Mouse (Mus musculus) neural tube, embryonic 14.5 days (tissue): ENCODE results near the gene Wdfy4. TPM values are rescaled to one million over a fixed set of nuclear protein-coding genes. Genes with fewer than 3 reads are reported as not detected.

Experiments
- ATAC-seq: fragments of 200-750 bp; cut with Nextera tagmentation; 2 replicates; pipeline ENCODE4 v1.8.0; 2017; ENCODE audit warnings: low read depth, mild to moderate bottlenecking, moderate TSS enrichment, moderate library complexity
- H3K27ac ChIP-seq: fragments of 300-500 bp; sonication (generic); 2 replicates; pipeline ENCODE4 v1.5.1; 2014; ENCODE audit warnings: low read depth, mild to moderate bottlenecking, control low read depth, low read length, moderate library complexity, mixed read lengths
- H3K27me3 ChIP-seq: fragments of 300-500 bp; sonication (generic); 2 replicates; pipeline ENCODE4 v1.6.1; 2014; ENCODE audit warnings: low read length; ENCODE audit not compliant: control insufficient read depth, insufficient read depth
- H3K36me3 ChIP-seq: fragments of 300-500 bp; sonication (generic); 2 replicates; pipeline ENCODE4 v1.6.1; 2014; ENCODE audit warnings: low read length, mixed read lengths; ENCODE audit not compliant: control insufficient read depth, insufficient read depth
- H3K4me1 ChIP-seq: fragments of 300-500 bp; sonication (generic); 2 replicates; pipeline ENCODE4 v1.6.1; 2014; ENCODE audit warnings: low read length; ENCODE audit not compliant: control insufficient read depth, insufficient read depth
- H3K4me2 ChIP-seq: fragments of 300-500 bp; sonication (generic); 2 replicates; pipeline ENCODE4 v1.6.1; 2014; ENCODE audit warnings: mild to moderate bottlenecking, low read depth, low read length, control low read depth
- H3K4me3 ChIP-seq: fragments of 300-500 bp; sonication (generic); 2 replicates; pipeline ENCODE4 v1.5.1; 2014; ENCODE audit warnings: low read depth, low read length, control low read depth, mixed read lengths
- H3K9ac ChIP-seq: fragments of 300-500 bp; sonication (generic); replicated peaks from 2 replicates; pipeline ENCODE4 v1.6.1; 2014; ENCODE audit warnings: low read depth, mild to moderate bottlenecking, control low read depth, low read length, mixed read lengths
- H3K9me3 ChIP-seq: fragments of 300-500 bp; sonication (generic); 2 replicates; pipeline ENCODE4 v1.6.1; 2016; ENCODE audit warnings: low read length; ENCODE audit not compliant: control insufficient read depth
- WGBS: fragments of 180-500 bp; shearing (Covaris S2); extraction: QIAGEN DNeasy Blood & Tissue Kit; methylation state at CpG from one replicate; pipeline ENCODE4 v1.1.7; 2014; 5-methylcytosine and 5-hydroxymethylcytosine counted together
- polyA plus RNA-seq: library from polyadenylated mRNA; unstranded; fragments of >200 nt; fragmentation: Nextera tagmentation; extraction: Ambion mirVana; gene quantifications from 2 replicates; pipeline ENCODE4 v1.2.1, GENCODE M21; 2014

Wdfy4 gene
- polyA plus RNA-seq, 1 experiment from 2014 or later = 0.25 TPM

- WGBS = 80% methylated on average over 6 of the region's 6 CpGs
- no peaks in the 10 kb centered on the region for H3K4me1 ChIP-seq
- no peak overlapping the region for H3K4me2 ChIP-seq
- H3K27me3 ChIP-seq = no peaks in the 10 kb centered on the region
- no peaks in the 10 kb centered on the region for H3K9me3 ChIP-seq
- no peak overlapping the region for H3K4me3 ChIP-seq
- ATAC-seq = no peak
- H3K9ac ChIP-seq = no peak overlapping the region
- H3K36me3 ChIP-seq = no peaks in the 10 kb centered on the region
- no peak overlapping the region for H3K27ac ChIP-seq
Measured at GRCm38 (mm10) chr14:33202885-33203284, 17.6 kb upstream of the Wdfy4 start.

GRCm38 (mm10) chr14:33202161-33202560, 16.9 kb upstream of the Wdfy4 start:
- no peak overlapping the region for H3K9ac ChIP-seq
- H3K36me3 ChIP-seq = no peaks in the 10 kb centered on the region
- no peaks in the 10 kb centered on the region for H3K27me3 ChIP-seq
- 83% methylated on average over 4 of the region's 4 CpGs for WGBS
- no peak overlapping the region for H3K27ac ChIP-seq
- H3K9me3 ChIP-seq = no peaks in the 10 kb centered on the region
- H3K4me3 ChIP-seq = no peak overlapping the region
- no peak for ATAC-seq
- H3K4me2 ChIP-seq = no peak overlapping the region
- H3K4me1 ChIP-seq = no peaks in the 10 kb centered on the region

- no peaks in the 10 kb centered on the region for H3K9me3 ChIP-seq
- no peak overlapping the region for H3K4me3 ChIP-seq
- no peak overlapping the region for H3K9ac ChIP-seq
- 70% methylated on average over 3 of the region's 3 CpGs for WGBS
- H3K4me2 ChIP-seq = no peak overlapping the region
- no peak overlapping the region for H3K27ac ChIP-seq
- no peaks in the 10 kb centered on the region for H3K27me3 ChIP-seq
- ATAC-seq = no peak
- H3K36me3 ChIP-seq = no peaks in the 10 kb centered on the region
- H3K4me1 ChIP-seq = no peaks in the 10 kb centered on the region
Measured at GRCm38 (mm10) chr14:33194241-33194640, 8.9 kb upstream of the Wdfy4 start.

GRCm38 (mm10) chr14:33193762-33194161, 8.5 kb upstream of the Wdfy4 start:
- no peaks in the 10 kb centered on the region for H3K4me1 ChIP-seq
- no peaks in the 10 kb centered on the region for H3K9me3 ChIP-seq
- no peak for ATAC-seq
- no peaks in the 10 kb centered on the region for H3K27me3 ChIP-seq
- no peaks in the 10 kb centered on the region for H3K36me3 ChIP-seq
- H3K27ac ChIP-seq = no peak overlapping the region
- no peak overlapping the region for H3K9ac ChIP-seq
- H3K4me2 ChIP-seq = no peak overlapping the region
- H3K4me3 ChIP-seq = no peak overlapping the region

- Histone ChIP-seq H3K36me3 (no peaks in the 10 kb centered on the region), H3K4me1 (no peaks in the 10 kb centered on the region), H3K27me3 (no peaks in the 10 kb centered on the region), H3K9me3 (no peaks in the 10 kb centered on the region), H3K4me2 (no peak overlapping the region), H3K27ac (no peak overlapping the region), H3K4me3 (no peak overlapping the region), H3K9ac (no peak overlapping the region)
- ATAC-seq = no peak
- WGBS = 68% methylated on average over 1 of the region's 1 CpGs
Measured at GRCm38 (mm10) chr14:33190646-33191045, 5.3 kb upstream of the Wdfy4 start.

- no peak overlapping the region for H3K9ac ChIP-seq
- no peak overlapping the region for H3K27ac ChIP-seq
- H3K9me3 ChIP-seq = no peaks in the 10 kb centered on the region
- H3K36me3 ChIP-seq = no peaks in the 10 kb centered on the region
- WGBS = 93% methylated on average over 21 of the region's 21 CpGs
- H3K4me3 ChIP-seq = no peak overlapping the region
- no peak for ATAC-seq
- H3K4me2 ChIP-seq = no peak overlapping the region
- H3K27me3 ChIP-seq = no peaks in the 10 kb centered on the region
- no peaks in the 10 kb centered on the region for H3K4me1 ChIP-seq
Measured at GRCm38 (mm10) chr14:33189849-33190423, 4.6 kb upstream of the Wdfy4 start.

GRCm38 (mm10) chr14:33189230-33189629, 3.9 kb upstream of the Wdfy4 start:
- Histone ChIP-seq H3K4me1 (no peaks in the 10 kb centered on the region), H3K36me3 (no peaks in the 10 kb centered on the region), H3K9ac (no peak overlapping the region), H3K4me2 (no peak overlapping the region), H3K4me3 (no peak overlapping the region), H3K27me3 (no peaks in the 10 kb centered on the region), H3K27ac (no peak overlapping the region), H3K9me3 (no peaks in the 10 kb centered on the region)
- no peak for ATAC-seq
- 68% methylated on average over 10 of the region's 10 CpGs for WGBS

GRCm38 (mm10) chr14:33187201-33187600, 1.9 kb upstream of the Wdfy4 start:
- Histone ChIP-seq H3K27ac (no peak overlapping the region), H3K9me3 (no peaks in the 10 kb centered on the region), H3K27me3 (no peaks in the 10 kb centered on the region), H3K4me3 (no peak overlapping the region), H3K9ac (no peak overlapping the region), H3K4me1 (no peaks in the 10 kb centered on the region), H3K36me3 (no peaks in the 10 kb centered on the region), H3K4me2 (no peak overlapping the region)
- 28% methylated on average over 4 of the region's 4 CpGs for WGBS
- ATAC-seq = no peak

- H3K4me1 ChIP-seq = no peaks in the 10 kb centered on the region
- WGBS = 91% methylated on average over 5 of the region's 5 CpGs
- no peak overlapping the region for H3K9ac ChIP-seq
- H3K4me3 ChIP-seq = no peak overlapping the region
- no peak overlapping the region for H3K27ac ChIP-seq
- no peak overlapping the region for H3K4me2 ChIP-seq
- ATAC-seq = no peak
- H3K36me3 ChIP-seq = no peaks in the 10 kb centered on the region
- no peaks in the 10 kb centered on the region for H3K9me3 ChIP-seq
- no peaks in the 10 kb centered on the region for H3K27me3 ChIP-seq
Measured at GRCm38 (mm10) chr14:33180102-33180501, 5.2 kb downstream of the Wdfy4 start.
